Mouse (Mus musculus): ENCODE data around the gene Lyst.
"Not testable (repeated sequence)": the region's sequence is repeated elsewhere in the genome, so short reads cannot be mapped to it uniquely, and the experiment has no call there.

The Lyst gene

DNA sequence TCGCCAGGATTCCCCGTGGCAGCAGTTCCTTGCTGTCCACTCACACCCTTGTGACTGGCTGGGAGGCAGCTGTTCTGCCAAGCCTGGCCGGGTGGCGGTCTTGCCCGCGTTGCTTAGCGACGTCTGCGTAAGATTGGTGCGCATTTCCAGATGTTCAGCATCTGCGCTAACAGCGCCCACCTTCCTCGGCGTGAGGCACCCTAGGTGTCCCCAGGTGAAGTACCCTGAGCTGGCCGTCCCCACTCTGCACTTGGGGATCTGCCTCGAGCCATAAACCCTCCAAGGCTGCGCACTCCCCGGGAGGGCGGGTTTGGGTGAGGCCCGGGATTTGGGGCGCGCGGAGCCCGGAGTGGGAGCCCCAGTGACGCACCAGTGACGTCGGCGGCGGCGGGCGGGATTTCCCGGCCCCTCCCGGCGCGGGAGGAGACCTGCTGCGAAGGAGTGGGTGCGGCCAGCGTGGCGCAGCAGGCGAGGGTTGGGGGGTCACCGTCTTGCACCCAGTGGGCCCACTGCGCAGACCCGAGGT is 193.8 kb downstream of the Lyst start, which contains the start of gene Gng4:
Gene Gng4, plus strand, starts transcription at position 166 of the 526 bp plus-strand sequence.
- DNase-seq = peak; percentile 3 to 45

DNA sequence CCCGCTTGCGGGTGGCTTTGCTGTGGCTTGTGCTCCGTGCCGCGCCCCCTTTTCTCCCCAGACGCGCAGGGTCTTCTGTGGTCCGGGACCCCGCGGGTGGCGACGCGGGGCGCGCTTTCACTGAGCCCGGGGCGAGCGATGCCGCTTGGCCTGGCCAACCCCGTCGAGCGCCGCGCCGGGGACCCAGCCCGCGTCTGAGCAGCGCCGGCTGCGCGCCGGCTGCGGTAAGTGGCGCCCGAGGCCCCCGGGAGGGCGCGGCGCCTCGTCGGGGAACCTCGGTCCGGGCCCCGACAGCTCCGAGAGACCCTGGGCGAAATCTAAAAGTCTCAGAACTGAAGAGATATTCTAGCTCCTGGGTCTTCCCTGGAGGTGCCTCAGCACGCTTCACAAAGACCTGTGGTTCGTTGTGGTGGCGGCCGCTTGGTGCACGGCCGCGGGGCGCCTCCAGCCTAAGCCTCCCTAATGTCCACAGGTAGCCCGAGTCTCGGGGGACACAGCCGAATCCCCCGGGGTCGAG is 194.3 kb downstream of the Lyst start:
- DNase-seq = peak in 1 of 2 experiments; percentile 25

DNA sequence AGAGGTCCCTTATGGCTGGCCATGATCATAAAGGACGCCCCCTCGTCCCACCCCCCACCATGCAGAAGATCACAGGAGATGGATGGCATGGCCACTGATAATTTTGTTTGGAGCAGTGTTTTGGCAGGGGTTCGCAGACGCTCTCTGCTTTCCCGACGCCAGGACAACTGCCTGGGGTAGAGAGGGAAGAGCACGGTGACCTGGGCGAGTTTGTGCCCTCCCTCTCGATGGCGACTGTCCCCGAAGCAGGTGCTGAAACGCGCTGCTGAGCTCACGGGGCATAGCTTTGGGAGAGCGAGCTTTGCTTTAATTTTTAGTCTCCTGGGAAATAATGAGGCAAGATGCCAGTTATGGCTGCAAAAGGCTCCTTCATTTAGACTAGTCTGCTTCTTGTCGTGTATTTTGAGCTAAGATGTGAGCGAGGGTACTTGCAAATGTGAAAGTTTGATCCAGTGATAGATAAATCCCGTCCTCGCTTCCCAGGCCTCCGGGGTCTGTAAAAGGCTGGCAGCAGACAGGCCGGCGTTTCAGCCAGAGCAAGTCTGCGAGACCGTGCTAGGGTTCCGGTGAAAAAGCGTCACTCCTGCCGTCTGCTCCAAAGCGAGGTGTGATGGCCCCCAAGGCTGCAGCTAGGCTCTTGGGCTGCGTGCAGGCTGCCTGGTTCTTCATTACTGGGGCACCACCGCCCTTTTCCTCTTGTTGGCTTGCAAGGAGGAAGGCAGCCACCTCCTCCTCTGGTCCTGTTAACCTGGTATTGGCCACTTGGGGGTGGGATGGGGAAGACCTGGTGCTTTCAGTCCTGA is 195.0 kb downstream of the Lyst start:
- peak; percentile 7 to 47 for DNase-seq

DNA sequence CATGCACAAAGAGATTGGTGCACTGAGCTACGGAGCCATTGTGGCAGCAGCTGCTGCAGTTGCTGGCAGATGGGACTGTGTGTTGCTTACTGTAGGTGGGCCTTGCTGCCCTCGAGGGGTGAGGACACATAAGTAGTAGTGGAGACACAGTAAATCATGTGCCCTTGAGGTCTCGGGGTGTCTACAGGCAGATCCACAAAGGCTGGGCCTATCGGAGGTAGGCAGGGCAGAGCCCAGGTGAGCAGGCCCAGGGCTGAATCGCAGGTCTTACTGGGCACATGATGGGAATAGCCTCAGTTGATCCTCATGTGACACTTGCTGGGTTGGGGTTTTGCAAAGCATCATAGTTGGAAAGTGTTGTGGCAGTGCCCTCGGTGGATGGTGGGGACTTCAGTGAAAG is 196.8 kb downstream of the Lyst start:
- DNase-seq = no peak

DNA sequence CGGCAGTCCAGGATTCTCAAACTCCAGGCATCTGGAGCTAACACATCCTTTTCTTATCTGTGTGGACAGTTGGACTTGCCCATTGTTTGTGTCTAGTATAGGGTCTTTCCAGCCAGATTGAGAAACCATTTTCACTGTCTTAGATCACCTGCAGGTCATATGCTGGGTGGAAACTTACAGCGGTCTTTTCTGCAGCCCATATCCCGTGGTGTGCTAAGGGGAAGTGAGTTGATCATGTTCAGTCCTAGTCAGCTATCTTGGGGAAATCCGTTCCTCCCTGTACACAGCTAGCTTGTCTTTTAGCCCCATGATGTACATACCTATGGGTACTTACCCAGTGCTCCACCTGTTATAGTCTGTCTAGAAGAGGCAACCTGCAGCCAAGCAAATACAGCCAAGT is 197.9 kb downstream of the Lyst start:
- no peak for DNase-seq

DNA sequence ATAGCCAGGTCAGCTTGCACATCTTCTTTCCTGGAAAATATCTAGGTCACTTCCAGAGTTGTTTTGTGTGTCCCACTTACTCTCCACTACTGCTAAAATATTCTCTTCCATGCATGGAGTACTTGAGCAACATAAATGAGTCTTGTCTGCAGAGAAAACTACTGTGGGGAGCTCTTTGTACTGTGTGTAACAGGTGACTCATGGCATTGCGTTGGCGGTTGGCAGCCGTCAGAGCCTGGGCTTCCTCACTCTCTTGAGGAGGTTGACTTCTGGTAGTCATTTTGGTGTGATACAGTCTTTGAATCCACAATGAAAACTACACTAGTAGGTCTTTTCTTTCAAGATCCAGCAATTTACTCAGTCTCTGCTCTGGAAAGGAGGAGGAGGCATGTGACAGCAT is 201.8 kb downstream of the Lyst start:
- DNase-seq = no peak

DNA sequence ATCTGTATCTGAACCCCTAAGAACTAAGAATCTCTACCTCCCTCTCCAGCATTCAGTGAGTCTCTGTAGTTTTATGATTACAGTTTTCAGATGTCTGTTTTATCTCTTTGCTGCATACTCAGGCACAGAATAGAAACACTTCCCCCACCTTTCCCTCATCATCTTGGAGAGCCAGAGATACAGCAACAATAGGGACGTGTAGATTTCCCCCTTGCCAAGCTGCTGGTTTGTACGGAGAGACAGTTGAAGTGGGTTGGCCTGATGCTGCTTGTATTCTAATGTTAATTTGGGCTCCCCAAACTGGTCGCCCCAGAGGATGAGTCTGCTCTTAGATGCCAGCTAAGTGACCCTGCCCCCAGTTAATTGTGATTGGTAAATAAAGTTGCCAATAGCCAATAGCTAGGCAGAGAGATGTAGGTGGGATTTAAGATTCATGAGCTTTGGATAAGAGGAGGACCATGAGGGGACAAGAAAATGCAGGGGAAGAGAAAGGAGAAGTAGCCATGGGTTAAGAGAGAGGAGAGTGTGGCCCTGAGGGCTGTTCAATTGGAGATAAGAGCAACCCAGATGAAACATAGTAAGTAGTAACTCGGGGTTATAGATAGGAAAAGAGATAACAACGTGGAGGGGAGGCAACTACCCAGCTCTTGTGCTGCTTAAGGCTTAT is 205.1 kb downstream of the Lyst start:
- no peak for DNase-seq

DNA sequence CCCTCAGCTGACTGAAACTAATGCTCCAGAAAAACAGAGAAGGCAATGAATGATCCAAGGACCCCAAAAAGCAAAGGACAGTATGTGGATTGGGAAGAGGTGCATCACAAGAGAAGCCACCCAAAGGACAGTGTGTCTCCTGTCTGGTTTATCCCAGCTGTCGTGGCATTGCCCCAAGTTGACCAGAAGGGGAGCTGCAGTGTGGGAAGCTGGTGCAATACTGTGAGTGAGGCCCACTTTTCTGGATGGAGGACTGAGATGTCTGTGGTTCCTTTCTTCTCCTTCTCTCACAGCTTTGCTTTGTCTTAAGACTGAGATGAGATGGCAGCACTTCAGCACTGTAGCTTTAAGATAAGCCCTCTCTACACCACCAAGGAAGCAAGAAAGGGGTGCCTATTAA is 205.9 kb downstream of the Lyst start:
- DNase-seq = no peak

DNA sequence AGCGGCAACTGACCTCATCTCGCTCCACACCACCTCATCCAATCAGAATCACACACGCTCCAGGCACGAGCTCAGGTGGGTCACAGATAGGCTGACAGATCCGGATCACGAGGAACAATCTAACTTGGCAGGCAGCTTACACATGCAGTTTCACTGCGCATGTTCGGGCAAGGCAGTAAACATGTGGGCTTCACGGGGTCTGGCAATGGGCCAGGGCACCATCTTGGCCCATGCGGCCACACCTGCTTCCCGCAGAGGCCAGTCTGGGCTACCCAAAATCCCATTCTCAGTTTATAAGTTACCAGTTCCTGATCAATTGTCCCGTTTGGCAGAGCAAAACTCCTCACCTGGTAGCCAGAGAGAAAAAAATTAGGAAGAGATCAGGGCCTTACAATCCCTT is 207.6 kb downstream of the Lyst start:
- DNase-seq = not testable (repeated sequence)

DNA sequence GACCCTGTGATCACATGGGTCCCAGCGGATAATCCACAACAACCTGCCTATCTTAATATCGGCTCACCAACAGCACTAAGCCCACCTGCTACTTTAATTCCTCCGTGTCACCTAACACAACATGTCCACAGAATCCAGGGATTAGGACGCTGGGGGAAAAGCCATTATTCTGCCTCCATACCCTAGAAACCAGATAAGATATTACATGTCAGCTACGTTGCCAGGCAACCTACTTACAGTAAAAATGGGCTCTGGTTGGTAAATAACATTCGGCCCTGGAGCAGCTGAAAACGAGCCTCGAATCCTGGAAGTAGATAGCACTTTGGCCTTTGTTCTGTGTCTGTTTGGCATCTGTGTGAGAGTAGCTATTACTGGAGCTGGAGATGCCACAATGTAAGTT is 208.6 kb downstream of the Lyst start:
- no peak for DNase-seq

DNA sequence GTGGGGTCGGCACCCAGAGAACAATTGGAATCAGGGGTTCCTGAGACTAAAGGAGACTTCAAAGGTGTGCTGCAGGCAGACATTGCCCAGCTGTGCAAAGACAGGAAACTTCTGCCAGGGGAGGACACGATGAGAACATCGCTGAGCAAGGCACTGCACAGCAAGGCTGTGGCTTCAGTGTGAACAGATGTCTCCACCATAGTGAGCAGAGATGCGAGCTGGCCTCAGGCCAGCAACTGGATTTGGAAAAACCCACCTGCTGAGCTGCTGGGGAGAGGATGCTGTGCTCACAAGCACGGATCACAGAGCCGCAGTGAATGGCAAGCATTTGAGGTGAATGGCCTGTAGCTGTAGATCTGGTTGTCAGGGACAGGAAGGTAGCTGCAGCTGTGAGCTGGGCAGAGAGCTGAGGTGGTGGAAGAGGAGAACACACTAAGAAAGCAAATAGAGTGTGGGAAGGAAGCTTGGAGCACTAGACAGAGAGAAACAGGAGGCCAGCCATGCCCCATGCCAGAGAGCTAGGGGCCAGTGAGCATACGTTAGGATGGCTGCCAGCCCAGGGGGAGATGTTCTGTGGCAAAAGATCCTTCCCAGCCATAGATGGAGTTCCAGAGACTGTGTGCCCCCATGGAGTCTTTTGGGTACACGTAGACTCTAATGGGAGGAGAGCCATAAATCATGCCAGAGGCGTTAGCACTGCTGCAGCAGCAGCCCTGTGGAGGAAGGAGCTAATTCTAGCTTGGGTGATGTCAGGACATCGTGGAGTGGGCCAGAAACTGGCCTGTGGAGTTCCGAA is 218.3 kb downstream of the Lyst start:
- no peak for DNase-seq

DNA sequence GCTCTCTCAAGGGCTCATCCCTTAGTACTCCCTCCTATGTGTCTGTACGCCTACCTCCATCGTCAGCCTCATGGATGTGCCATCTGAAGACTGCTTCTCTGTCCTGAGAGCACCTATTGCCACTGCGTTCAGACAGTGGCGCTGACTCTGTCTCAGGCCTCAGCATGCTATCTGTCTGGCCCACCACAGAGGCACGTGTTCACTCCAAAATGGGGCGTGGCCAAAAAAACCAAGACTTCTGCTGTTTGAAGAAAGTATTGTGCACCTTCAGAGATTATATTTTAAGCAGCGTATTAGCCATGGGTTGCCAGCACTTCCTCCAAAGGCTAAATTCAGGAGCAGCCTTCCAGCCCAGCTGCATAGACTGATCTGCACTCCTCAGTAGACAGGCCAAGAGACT is 220.7 kb downstream of the Lyst start:
- no peak for DNase-seq

DNA sequence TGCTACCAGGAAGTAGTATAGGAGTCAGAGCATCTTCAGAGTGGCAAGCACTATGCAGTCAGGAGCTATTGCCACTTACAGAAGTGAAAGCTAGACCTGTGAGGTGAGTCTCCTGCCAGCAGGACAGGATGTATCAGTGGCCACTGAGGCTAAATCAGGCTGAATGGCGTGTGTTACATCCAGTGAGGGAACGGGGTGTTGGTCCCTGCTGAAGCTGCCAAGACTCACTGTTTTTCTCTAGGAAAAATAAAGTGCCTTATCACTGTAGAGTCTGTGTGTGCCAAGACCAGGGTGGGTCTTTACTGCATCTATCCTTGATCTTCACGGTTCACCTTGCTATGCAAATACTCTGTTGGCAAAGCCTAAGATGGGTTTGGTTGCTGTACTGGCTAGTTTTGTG is 228.5 kb downstream of the Lyst start:
- no peak for DNase-seq

DNA sequence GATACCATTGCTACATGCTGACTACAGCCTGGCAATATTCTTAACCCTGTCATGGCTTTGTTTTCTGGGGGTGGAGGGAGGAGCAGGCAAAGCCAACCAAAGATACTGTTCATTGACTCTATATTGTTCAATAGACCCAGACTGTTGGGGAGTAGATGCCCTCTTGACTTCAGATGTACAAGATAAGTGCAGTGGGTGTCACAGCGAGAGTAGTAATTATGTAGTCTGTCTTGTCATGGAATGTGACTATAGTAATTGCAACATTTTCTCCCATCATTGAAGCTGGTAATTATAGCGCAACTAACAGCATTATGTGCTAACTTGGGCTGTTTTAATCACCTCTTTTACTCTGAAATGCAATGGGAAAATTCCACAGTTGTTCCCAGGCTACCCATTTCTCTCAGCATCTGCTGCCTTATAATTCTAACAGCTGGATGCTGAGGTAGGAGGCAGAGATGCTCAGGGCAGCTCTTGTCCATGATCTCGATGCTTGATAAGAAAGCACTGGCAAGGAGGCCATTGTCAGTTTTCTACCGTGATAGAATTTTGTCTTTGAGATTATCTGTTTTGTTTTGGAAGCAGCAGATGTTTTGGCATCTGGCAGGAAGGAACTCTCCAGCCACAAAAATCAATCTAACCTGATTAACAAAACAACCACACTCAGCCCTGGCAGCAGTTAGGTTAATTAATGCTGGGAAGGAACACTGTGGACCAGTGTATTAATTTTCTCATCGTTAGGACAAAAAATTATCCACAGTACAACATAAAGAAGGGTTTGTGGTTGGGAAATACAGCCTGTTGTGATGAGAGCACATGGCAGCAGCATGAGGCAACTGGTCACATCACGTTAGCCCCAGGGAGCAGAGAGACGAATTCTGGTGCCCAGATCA is 230.3 kb downstream of the Lyst start:
- no peak for DNase-seq

DNA sequence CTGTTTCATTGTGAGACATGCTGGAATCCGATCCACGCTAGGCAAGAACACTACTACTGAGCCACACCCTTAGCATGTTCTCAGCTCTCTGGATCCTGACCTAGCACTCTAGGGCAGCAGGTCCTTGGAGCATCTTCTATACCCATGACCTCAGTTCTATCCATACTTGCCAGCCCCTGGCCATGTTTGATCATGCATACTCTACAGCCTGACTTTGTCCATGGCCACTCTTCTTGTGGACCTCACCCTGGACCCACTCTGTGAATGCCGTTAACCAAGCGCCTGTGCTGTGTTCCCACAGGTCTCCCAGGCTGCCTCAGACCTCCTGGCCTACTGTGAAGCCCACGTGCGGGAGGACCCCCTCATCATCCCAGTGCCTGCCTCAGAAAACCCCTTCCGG is 234.7 kb downstream of the Lyst start:
- DNase-seq = no peak

DNA sequence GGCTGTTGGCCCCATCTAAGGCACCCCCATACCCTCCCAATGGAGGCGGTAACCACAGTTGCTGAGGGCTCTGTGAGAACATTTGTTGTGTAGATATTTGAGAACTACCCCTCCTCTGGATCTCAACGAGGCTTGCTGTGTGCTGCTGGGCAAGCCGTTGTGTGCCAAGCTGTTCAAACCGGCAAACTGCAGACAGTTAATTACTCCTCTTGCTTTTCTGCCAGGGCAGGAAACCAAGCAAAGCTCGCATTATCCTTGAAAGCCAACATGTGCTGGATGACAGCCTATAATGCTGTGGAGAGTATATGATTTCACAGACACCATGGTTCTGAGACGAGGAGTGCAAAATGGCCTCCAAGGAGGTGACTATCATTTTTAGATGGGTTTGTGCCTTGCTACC is 236.3 kb downstream of the Lyst start:
- DNase-seq = no peak

DNA sequence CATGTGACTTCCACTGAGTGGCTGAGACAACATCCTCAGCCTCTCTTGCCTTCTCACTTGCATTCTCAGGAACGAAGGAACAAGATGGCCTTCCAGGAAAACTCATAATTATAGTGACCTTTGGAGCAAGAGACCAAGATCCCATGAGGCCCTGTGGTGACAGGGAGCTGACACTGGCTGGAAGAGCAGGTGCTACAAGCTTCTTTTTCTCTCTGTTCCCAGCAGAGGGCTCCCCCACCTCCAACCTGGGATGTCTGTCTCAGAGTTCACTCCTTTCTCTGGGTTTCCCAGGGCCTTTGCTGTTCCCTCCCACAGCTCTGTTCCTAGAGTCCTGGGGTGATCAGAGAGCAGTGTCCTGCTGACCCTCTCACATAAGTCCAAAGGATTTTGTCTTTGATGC is 237.9 kb downstream of the Lyst start:
- DNase-seq = peak in 1 of 2 experiments; percentile 28
